13 mouse cellular contexts compared by ENCODE assay signal in genomic region chr11:6410050-6410602, GRCm38 (mm10). TPM values are rescaled to one million over a fixed set of nuclear protein-coding genes. Genes with fewer than 3 reads are reported as not detected.
A peak's percentile ranks its signal among the peaks of the same experiment; 100 is the strongest.
DNase-seq lines count a peak whose midpoint lies in the region; ATAC-seq and TF ChIP-seq lines count a peak whose summit lies in the region.
"Had no signal": no experiment of that assay in that cellular context is flagged by ENCODE, and none has a peak within 500 bp of the region (broad histone marks: within the 10 kb centered on the region; RNA-seq: fewer than 3 reads in every experiment).

No protein-coding gene starts in this region.

- TF ChIP-seq CTCF in heart, adult 2 months (IDR thresholded peaks at IDR 0.05), result no peak
- no peak for TF ChIP-seq CTCF in intestine, postnatal 0 days (IDR thresholded peaks at IDR 0.05; ENCODE audit: low read depth)

- ATAC-seq in activated CD4-positive, CD25-positive, alpha-beta regulatory T cell, adult 4 months, result peak; percentile 69
- no peak for ATAC-seq in intestine, postnatal 0 days

- H3K27me3 ChIP-seq in heart, adult 2 months (ENCODE audit: control insufficient read depth, insufficient read depth, low read length), result no peaks in the 10 kb centered on the region
- no peaks in the 10 kb centered on the region for H3K27me3 ChIP-seq in intestine, postnatal 0 days (replicated peaks; ENCODE audit: control insufficient read depth, insufficient read depth, low read length)

- no peak overlapping the region for H3K4me2 ChIP-seq in intestine, postnatal 0 days (replicated peaks; ENCODE audit: low read depth)
- H3K4me2 ChIP-seq: lung, embryonic 14.5 days had no signal

- no peak for TF ChIP-seq EP300 in heart, adult 2 months (IDR thresholded peaks at IDR 0.05; ENCODE audit: insufficient read depth, low read depth, low read length)

- H3K79me2 ChIP-seq in heart, adult 2 months (replicated peaks; ENCODE audit: control insufficient read depth, insufficient read depth, low read length), result no peaks in the 10 kb centered on the region

- peak; percentile 10 for DNase-seq in heart, postnatal 4 days
- DNase-seq in heart, adult 2 months, result no peak
- DNase-seq in CD4-positive, CD25-positive, alpha-beta regulatory T cell, adult 2 months (ENCODE audit: low read depth, low spot score), result peak; percentile 75
- peak; percentile 69 for DNase-seq in telencephalon, adult 2 months (ENCODE audit: low read depth, low spot score)
- no peak for DNase-seq in neural tube, embryonic 10.5 days (ENCODE audit: extremely low spot score, low spot score)
- DNase-seq: adrenal gland, postnatal 14 days; cerebellum, postnatal 10 days; lung, embryonic 14.5 days; midbrain, embryonic 14.5 days; spleen, adult 18-20 months had no signal

- H3K4me3 ChIP-seq in heart, adult 2 months, result no peak overlapping the region
- H3K4me3 ChIP-seq in intestine, postnatal 0 days (ENCODE audit: low read depth, low read length), result no peak overlapping the region

- no peak overlapping the region for H3K27ac ChIP-seq in heart, adult 2 months
- no peak overlapping the region for H3K27ac ChIP-seq in intestine, postnatal 0 days (ENCODE audit: low read depth, low read length)
- H3K27ac ChIP-seq: kidney, postnatal 0 days had no signal

- H3K9ac ChIP-seq in heart, adult 2 months (ENCODE audit: low read depth, low read length), result no peak overlapping the region
- no peak overlapping the region for H3K9ac ChIP-seq in intestine, postnatal 0 days (ENCODE audit: low read depth, low read length)
- H3K9ac ChIP-seq: lung, embryonic 14.5 days had no signal

- H3K4me1 ChIP-seq in heart, adult 2 months (ENCODE audit: control insufficient read depth, insufficient read depth, low read length), result peaks cover 21% of the 10 kb centered on the region
- H3K4me1 ChIP-seq in intestine, postnatal 0 days (replicated peaks; ENCODE audit: control insufficient read depth, insufficient read depth, low read length), result no peaks in the 10 kb centered on the region

- H3K36me3 ChIP-seq in heart, adult 2 months (ENCODE audit: control insufficient read depth, insufficient read depth, low read length), result no peaks in the 10 kb centered on the region; the same call in none of the 2 replicates
- H3K36me3 ChIP-seq in intestine, postnatal 0 days (ENCODE audit: control insufficient read depth, insufficient read depth), result peaks cover 5% of the 10 kb centered on the region; the same call in 1 of the 2 replicates

- WGBS in heart, adult 2 months, result 37% methylated on average over 4 of the region's 5 CpGs
- WGBS in intestine, postnatal 0 days, result 61% methylated on average over 5 of the region's 5 CpGs

- intact Hi-C loops in heart, adult 2 months (cut with DNase I), result loop anchor here (2.0 kb wide), 1 partner anchor 43 kb away; no protein-coding TSS in a partner anchor

- no peaks in the 10 kb centered on the region for H3K9me3 ChIP-seq in intestine, postnatal 0 days (ENCODE audit: control insufficient read depth)

- no peak for TF ChIP-seq POLR2A in heart, adult 2 months (IDR thresholded peaks at IDR 0.05; ENCODE audit: insufficient read depth, low read depth, low read length)

RNA-seq across cellular contexts. Expression of gene Ppia, which starts 5.1 kb away (rescaled TPM):
- 1,000 to 10,000 TPM; 1,521 to 1,568 TPM for total RNA-seq in heart, postnatal 4 days (2021)
- total RNA-seq in heart, adult 2 months (2021), result 100 to 1,000 TPM; 304 to 328 TPM
- polyA plus RNA-seq in heart, adult 2 months (2012; rRNA removed), result 298 and 449 TPM in 2 replicates
- 1,000 to 10,000 TPM; 2,979 to 3,385 TPM for polyA plus RNA-seq in activated CD4-positive, CD25-positive, alpha-beta regulatory T cell, adult 4 months (2017; shearing (Covaris generic))
- polyA plus RNA-seq in intestine, postnatal 0 days (2015; fragmentation: Nextera tagmentation; extraction: Ambion mirVana), result 3,711 and 4,178 TPM in 2 replicates

RNA-seq across cellular contexts. Expression of gene Zmiz2, which starts 21.3 kb away (rescaled TPM):
- total RNA-seq in heart, postnatal 4 days (2021), result 10 to 100 TPM; 46.8 to 49.1 TPM
- 10 to 100 TPM; 36.6 to 39.3 TPM for total RNA-seq in heart, adult 2 months (2021)
- polyA plus RNA-seq in heart, adult 2 months (2012; rRNA removed), result 26.2 and 35.7 TPM in 2 replicates
- 10 to 100 TPM; 42.3 to 51.7 TPM for polyA plus RNA-seq in activated CD4-positive, CD25-positive, alpha-beta regulatory T cell, adult 4 months (2017; shearing (Covaris generic))
- 7.8 and 8.0 TPM in 2 replicates for polyA plus RNA-seq in intestine, postnatal 0 days (2015; fragmentation: Nextera tagmentation; extraction: Ambion mirVana)

RNA-seq across cellular contexts. Expression of gene H2afv, which starts 34.1 kb away (rescaled TPM):
- total RNA-seq in heart, postnatal 4 days (2021), result 100 to 1,000 TPM; 125 to 126 TPM
- 10 to 100 TPM; 75.8 to 80.8 TPM for total RNA-seq in heart, adult 2 months (2021)
- polyA plus RNA-seq in heart, adult 2 months (2012; rRNA removed), result 46.3 and 59.2 TPM in 2 replicates
- 100 to 1,000 TPM; 207 to 221 TPM for polyA plus RNA-seq in activated CD4-positive, CD25-positive, alpha-beta regulatory T cell, adult 4 months (2017; shearing (Covaris generic))
- 343 and 346 TPM in 2 replicates for polyA plus RNA-seq in intestine, postnatal 0 days (2015; fragmentation: Nextera tagmentation; extraction: Ambion mirVana)

Comparison
In these comparisons a context has a peak if more than half of its experiments do, and no peak if none do; other contexts are left out.
1. DNase-seq: peak in heart, postnatal 4 days (single experiment), CD4-positive, CD25-positive, alpha-beta regulatory T cell, adult 2 months (single experiment) and telencephalon, adult 2 months (single experiment); none in heart, adult 2 months (0 of 2) and neural tube, embryonic 10.5 days (single experiment).